Mouse (Mus musculus) liver, embryonic 14.5 days (tissue): ENCODE measurements at regions not wholly inside any gene's neighbourhood (a gene's known extent, or its start where the extent isn't known, plus 50 kb on each side); places are given as distances from the start of the nearest gene placed in this dataset.

Experiments
- CTCF ChIP-seq: IDR thresholded peaks from 2 replicates; pipeline ENCODE4 v1.5.1; 2016; ENCODE audit warnings: antibody characterized with exemption, low read depth, control low read depth
- EP300 ChIP-seq: IDR thresholded peaks from 2 replicates; pipeline ENCODE4 v1.6.1; 2016; ENCODE audit warnings: antibody characterized with exemption, low read depth

DNA sequence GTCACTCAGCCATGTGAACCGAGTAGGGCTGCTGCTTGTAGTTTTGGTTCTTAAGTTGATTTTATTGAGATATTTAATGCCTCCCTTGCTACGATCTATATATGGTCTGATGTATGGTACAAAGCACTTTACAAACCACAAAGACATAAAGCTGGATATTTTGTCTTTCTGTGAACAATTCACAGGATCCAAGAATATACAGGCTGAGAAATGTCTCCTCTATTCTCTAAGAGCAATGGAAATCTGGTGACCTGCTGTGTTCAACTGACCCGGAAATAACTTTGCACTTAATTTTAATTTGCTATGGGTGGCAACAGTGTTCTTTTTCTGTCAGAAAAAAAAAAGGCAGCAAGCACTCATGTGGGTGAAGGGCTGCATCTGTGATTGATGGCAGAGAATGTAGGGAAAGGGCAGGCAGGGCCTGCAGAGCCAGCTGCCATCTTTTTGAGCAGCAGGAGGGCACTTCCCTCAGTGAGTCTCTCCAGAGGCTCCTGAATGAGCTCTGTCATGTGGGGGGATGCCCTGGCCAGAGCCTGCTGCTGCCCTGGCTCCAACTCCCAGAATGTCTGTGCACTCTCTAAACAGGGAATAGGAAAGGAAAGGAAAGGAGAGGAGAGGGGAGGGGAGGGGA is 192.2 kb upstream of the Myt1l start:
- TF ChIP-seq CTCF = no peak
- TF ChIP-seq EP300 = no peak
